Mouse (Mus musculus) kidney, adult 2 months (tissue): ENCODE results near the gene Creb5.

Experiments
- CTCF ChIP-seq: fragments of 200-500 bp; conservative IDR thresholded peaks from 2 replicates; pipeline ENCODE4 v1.5.1; 2011; ENCODE audit warnings: low read depth, mild to moderate bottlenecking, control low read depth, low read length, moderate library complexity, mixed read lengths; ENCODE audit not compliant: insufficient read depth, insufficient read length
- POLR2A ChIP-seq: fragments of 200-500 bp; IDR thresholded peaks from one replicate; pipeline ENCODE4 v1.6.1; 2011; ENCODE audit warnings: low read depth, low read length, control low read depth

GRCm38 (mm10) chr6:53397797-53398196 lies 110.7 kb downstream of the Creb5 start:
- TF ChIP-seq CTCF (no peak), POLR2A (no peak)
